Mouse (Mus musculus): Measurements from ENCODE around the gene Esyt2.

Esyt2 gene

DNA sequence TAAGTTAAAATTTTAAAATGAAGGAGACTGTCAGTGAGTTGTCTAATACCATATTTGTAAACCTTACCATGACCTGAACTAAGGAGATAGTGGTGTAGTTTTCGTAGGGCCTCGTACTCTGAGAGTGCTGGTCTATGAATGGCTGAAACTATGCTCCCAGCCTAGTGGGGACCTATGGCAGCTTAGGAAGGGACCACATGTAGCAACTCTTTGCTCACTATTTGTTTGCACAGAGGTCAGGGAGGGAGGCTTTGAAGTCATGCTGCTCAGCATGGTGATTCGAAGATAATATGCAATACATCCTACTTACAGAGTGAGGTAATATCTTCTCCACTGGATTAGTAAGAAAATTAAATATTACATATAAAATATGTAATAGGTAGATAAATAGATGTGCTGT lies 73.7 kb downstream of the Esyt2 start:
- DNase-seq (ENCODE audit: low spot score in 2 of 2): no peak

DNA sequence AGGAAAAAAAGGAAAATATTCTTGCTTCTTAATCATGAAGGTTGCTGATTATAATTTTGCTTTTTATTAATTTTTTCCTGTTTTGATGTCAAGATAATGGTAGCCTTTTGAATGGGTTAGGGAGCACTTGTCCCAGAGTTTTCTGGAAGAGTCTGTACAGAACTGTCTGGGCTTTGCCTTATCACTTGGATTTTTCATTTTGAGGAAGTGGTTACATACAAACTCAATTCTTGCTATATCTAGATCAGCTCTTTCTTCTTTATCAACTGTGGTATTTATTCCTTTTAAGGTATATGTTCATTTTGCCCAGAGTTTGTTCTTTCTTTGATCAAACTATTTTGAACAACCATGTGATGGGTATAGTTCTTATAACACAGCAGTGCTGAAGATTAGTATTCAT lies 81.1 kb downstream of the Esyt2 start:
- no peak for DNase-seq (ENCODE audit: low spot score in 2 of 2)

DNA sequence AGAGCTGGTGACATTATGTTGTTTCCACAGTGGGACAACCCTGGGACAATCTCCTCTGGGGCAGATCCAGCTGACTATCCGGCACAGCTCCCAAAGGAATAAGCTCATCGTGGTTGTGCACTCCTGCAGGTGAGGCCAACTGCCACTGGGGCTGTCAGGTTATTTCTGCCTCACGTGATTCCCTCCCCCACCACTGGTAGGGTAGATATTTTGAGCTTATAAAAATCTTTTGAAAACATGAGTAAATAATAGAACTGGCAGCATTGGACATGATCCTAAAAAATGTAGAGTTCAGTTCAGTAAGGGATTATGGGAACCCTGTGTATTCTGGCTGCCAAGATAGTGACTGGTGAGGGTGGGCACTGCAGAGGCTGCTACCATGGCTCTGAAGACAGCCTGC lies 85.9 kb downstream of the Esyt2 start:
- DNase-seq (ENCODE audit: low spot score in 2 of 2): no peak

DNA sequence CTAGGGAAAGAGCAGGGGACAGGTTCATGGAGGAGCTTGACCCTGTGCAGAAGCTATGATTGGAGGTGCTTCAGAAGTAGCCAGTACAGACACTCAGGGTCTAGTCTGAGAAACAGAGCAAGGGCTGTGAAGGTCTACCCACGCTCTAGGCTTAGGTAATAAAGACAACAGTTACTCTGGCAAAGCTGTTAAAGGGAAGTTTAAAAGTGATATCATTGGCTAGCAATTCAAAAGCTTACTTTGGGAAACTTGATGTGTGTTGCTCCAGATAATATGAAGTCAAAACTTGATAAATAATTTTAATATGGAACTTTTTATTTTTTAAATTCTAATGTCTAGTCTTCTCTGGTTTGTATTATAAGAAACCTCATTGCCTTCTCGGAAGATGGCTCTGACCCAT lies 86.3 kb downstream of the Esyt2 start:
- DNase-seq (ENCODE audit: low spot score in 2 of 2): no peak

DNA sequence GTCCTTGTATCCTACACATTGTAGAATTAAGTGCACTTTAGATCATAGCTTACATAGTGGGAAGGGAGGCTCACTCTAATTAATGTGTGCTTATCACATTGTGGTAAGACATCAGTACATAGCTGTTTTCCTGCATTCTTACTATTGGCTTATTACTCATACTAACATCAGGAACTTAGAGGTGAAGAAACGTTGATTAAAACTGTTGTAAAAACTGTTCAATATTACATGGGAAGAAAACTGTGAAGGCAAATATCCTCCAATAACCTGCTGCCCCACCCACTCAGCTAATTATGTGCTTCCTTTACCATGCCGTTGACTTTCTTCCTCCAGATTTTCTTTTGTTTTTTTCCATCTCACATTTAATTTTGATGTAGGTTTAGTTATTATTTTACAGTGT lies 87.9 kb downstream of the Esyt2 start:
- no peak for DNase-seq (ENCODE audit: low spot score in 2 of 2)

DNA sequence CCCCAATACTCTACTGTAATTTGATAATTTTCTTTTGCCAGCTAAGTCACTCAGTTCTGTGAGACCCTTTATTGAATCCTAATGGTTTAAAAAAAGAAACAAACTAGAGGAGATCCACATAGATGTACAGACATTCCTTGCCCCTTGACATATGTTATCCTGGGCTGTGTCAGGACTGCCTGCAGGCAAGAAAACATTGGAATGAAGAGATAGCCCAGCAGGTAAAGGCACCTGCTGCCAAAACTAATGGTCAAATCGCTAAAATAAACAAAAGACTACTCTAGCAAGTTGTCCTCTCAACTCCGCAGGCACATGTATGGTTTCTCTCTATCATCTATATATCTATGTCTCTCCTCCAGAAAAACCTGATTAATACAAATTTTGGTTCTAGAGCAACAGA lies 102.1 kb downstream of the Esyt2 start:
- no peak for DNase-seq (ENCODE audit: low spot score in 2 of 2)

DNA sequence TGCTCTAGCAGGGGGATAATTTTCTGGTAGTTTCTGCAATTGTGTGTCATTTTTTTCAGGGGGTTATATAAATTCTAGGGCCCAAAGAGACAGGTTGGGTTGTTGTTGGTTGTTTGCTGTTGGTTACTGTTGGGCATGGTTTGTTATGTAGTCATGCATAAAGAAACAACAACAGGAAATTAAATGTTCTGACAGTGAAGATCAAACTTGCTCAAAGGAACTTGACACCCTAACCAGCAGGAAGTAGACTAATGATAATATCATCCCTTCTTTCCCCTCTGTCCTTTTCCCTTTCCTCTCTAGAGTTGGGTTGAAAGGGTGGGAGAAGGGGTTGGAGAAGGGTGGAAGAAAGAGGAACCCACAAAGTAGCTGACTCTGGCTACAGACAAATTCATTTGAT lies 103.0 kb downstream of the Esyt2 start:
- DNase-seq (ENCODE audit: low spot score in 2 of 2): no peak

DNA sequence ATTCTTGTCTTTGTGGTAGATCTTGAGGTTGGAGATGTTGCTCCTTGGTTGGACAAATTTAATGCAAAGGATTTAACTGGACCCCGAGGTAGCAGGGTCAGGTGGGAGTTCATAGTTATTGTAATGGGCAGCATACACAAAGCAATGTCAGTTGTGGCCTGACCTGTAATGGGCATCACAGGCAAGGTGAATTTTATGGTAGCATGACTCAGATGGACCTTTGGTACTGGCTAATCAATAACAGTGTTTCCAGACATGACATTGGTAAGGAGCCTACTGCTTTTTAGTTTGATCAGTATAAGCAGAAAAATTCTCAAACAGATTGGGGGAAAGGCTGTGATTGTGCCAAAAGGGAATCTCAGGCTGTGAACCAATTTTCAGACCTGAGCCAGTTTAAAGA lies 105.8 kb downstream of the Esyt2 start:
- DNase-seq (ENCODE audit: low spot score in 2 of 2): no peak

DNA sequence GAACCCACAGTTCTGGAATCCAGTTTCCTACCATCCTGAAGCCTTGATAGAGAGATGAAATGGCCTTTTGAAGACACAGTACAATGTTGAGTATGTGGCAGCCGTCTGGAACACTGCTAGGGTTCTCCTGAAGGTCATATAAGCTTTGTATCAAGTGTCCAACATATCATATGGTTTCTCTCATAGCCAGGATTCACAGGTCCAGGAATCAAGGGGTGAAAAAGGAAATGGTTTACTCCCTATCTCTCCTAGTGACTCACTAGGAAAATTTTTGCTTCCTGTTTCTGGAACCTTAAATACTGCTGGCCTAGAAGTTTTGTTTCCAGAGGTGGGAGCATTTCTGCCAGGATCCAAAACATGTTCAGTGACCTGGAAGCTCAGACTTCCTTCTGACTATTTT lies 108.9 kb downstream of the Esyt2 start:
- no peak for DNase-seq (ENCODE audit: low spot score in 2 of 2)

DNA sequence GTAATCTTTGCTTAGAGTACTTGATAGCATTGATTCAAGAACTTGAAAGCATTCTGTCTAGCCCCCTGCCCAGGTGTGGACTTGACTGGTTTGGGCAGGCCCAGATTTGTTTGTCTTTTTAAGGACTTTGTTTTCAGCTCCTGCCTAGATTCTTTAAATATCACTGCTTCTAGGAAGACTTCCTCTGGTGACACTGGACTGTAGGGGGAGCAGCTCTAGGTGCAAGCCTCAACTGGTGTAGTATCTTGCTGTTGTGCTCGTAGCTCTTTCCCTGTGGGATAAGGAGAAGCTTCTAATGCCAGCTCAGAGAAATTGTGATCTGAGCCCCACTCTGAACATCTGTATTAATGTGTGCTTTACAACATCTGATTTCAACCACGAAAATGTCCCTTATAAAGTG lies 113.3 kb downstream of the Esyt2 start:
- DNase-seq (ENCODE audit: low spot score in 2 of 2): no peak

DNA sequence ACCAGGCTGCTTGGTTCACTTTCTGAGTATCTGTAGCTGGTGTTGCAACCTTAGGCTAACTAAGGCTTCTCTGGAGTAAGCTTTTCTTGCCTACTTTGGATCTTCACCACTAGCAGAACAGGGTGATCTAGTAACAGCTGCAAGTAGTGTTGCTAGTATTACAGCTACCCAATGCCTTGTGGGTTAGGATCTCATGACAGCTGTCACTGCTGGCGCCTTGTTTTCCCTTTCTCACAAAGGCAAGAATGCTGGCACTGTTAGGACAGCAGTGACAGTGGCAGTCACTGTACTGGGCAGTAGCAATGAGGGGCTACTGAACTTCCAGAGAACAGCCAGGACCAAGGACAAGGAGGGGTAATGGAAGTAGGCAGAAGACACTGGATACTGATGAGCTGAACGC lies 114.3 kb downstream of the Esyt2 start:
- no peak for DNase-seq (ENCODE audit: low spot score in 2 of 2)

DNA sequence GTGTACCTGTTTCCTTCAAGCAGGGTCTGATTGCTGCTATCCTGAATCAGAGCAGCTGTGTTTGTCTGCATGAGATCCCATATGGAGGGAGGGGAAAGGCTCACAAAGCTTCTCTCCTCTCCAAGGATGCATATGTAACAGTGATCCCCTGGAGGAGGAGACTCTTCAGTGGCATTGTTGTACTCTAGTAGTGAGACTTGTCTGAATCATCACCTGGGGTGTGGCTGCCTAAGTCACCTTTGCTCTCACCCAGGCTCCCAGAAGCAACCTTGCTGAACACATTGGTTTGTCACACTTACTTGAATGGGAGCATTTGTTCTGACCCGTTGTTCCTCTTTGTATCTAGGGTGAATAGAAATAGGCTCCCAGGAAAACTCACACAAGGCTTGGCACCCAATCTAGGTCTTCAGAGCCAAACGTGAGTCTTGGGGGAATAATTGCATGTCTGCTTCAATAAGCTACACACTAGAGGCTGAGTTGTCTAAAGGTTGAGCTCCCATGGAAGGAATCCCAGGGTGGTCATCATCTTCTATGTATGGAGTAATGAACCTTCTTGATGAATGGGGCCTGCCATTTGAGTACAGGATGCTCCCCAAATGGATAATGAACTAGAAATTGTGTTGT lies 115.2 kb downstream of the Esyt2 start:
- DNase-seq (ENCODE audit: low spot score in 2 of 2): no peak

DNA sequence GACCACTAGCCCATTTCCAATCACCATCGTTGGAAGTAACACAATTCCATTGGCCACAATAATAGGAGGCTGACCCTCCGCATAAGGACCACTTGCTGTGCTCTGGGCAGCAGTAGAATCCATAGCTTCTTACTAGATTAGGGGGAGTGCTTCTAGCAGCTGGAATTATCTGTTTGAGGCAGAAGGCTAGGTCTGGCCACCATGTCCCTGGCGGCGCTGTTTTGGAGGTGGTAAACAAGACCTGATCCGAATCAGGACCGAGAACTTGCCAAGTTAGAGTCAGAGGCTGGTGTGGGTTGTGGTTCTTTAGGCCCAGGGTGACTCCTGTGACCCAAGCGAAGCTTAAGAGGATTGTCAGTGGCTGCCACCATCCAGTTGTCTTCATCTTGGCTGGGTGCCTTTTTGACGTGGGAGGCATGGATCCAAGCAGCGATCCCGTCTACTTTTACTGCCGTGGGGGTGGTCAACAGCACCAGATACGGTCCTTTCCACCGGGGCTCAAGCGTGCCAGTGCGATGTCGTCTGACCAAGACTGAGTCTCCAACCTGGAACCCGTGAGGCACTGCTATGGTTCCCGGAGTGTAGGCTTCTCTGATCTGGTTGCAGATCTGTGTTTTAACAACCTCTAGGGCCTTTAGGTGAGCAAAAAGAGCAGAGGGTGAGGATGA lies 123.2 kb downstream of the Esyt2 start:
- DNase-seq (ENCODE audit: low spot score in 2 of 2): no peak

DNA sequence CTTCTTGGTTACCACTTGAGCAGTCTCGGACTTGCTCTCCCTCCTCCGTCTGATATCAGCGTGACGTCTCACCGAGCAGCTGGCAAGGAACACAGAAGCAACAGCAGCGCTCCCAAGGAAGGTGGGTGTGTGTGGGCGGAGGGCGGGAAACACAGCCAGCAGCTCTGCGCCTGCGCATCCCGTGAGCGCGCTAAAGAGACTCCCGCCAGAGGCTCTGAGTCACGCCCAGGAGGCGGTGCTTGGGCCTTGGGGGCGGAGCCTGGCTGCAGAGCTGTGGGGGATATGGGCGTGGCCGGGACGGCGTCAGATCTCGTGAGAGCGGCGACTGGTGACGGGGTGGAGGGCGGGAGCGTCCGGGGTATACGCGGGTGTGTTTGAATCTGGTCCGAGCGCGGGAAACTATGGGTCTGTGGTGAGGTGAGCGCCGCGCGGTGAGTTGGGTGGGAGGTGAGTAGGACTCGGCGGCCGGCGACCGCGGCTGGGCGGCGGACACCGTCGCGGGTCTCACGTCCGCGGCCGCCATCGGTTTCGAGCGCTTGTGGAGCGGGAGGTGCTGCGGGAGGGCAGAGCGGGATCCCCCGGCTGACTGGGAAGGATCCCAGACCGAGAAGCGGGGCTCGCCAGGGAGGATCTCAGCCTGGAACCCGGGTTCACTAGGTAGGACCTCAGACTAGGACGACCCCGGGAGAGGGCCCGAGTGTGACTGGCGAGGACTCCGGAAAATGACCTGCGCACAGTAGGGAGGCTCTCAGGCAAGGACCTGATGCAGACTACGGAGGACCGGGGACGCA lies 124.2 kb downstream of the Esyt2 start, which contains the start of gene Ncapg2:
TSS of gene Ncapg2 (plus strand) at position 358 of the 791 bp plus-strand sequence.
- peak; percentile 94 to 98 for DNase-seq (ENCODE audit: low spot score in 2 of 2)

DNA sequence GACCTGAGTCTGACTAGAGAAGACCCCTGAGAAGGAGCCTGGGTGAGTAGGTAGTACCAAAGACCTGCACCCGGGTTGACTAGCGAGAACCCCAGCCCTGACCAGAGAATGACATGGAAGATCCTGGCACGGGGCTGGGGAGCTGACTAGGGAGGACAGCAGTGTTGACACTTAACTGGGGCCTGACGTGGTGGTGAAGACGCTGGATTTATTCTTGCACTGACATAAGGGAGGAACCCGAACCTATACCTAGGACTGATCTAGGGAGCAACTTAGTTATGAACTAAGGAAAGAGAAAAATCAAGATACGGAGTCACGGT lies 124.8 kb downstream of the Esyt2 start:
- no peak for DNase-seq (ENCODE audit: low spot score in 2 of 2)

DNA sequence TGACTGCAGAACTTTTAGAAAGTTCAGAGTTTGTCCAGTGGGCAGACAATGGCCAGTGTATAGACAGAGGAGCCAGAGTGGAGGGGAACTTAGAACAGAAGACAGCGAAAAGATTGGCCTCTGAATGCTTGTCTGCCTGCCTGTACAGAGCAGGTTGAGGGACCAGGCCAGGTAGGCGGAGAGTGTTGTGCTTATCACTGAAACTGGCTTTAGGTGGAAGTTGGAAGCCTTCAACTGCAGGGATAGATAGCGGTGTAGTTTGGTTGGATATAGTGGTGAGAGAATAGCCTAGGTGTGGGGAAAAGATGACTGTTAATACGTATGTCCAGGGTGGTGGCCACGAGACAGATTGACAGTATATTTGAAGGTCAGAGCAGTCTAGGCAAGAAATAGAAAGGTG lies 126.9 kb downstream of the Esyt2 start:
- DNase-seq (ENCODE audit: low spot score in 2 of 2): no peak

DNA sequence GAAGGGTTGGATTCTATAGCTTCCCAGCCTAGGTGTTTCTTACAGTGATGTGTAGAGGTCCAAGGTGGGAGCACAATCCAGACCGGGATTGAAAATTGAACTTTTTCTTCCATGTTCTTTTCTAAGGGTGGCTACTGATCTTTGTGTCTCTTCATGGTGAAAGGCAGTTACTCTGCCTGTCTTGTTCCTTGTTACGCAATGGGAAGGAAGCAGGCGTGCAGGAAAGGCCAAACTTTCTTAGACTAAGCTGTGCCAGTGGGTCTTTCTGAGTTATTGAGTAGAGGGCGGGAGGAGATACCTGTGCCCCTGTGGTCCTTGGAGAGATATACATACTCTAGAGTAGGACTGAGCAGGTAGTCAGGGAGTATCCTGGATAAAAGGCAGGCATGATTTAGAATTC lies 133.9 kb downstream of the Esyt2 start:
- DNase-seq (ENCODE audit: low spot score in 2 of 2): no peak

DNA sequence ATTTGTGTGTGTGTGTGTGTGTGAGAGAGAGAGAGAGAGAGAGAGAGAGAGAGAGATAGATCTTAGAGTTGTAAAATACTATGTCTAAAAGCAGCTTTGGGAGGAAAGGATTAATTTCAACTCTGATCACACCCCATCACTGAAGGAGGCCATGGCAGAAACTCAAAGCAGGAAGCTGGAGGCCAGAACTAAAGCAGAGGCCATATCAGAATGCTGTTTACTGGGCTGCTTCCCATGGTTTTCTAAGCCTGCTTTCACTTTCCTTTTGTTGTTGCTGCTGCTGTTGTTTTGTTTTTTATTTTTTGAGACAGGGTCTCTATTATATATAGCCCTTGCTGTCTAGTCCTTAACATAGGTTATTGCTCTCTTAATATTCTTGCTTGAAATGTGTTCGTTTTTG lies 135.5 kb downstream of the Esyt2 start:
- no peak for DNase-seq (ENCODE audit: low spot score in 2 of 2)

DNA sequence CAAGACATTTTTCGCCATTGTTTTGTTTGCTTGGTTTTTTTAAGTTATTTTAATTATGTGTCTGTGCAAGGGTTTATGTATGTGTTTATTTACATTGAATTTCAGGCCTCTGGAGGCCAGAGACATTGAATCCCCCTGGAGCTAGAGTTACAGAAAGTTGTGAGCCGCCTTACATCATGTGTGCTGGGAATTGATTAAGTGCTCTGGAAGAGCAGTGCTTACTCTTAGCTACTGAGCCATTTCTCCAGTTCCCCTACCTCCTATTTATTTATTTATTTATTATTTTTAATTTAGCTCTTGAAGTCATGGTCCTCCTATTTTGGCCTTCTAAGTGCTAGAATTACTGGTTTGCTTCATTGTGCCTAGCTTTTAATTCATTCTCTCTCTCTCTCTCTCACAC lies 140.7 kb downstream of the Esyt2 start:
- DNase-seq (ENCODE audit: low spot score in 2 of 2): no peak

DNA sequence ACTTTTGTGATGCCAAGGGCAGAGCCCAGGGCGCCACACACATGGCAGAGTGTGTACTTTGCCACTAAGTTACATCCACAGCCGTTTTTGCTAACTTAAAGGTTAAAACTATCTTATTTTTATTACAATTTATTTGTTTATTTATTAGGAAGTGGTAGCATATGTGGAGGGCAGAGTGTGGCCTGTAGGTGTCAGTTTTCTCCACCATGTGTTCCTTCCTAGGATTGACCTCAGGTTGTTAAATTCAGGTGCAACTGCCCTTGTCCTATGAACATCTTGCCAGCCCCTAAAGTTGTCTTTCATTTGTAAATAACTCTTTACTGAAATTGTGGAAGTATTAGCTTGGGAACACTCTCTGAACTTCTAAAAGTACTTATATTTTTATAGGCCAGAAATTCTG lies 144.4 kb downstream of the Esyt2 start:
- DNase-seq (ENCODE audit: low spot score in 2 of 2): no peak

DNA sequence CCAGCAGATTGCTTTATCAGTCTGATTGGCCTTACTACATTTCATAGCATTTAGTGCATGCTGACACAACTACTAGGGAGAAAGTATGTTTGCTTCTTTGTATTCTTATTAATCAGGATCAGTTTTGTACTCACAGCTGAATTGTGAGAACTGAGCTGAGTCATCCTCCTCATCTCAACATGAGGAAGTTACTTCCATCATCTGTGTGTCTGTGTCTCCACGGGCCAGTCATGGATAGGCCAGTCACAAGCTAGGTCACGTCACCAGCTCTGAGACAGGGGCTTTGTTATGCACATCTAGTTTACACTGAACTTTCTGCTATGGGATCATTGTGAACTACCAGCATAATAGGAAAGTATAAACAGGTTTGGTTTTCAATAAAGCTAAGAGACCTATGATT lies 152.7 kb downstream of the Esyt2 start:
- DNase-seq (ENCODE audit: low spot score in 2 of 2): no peak

DNA sequence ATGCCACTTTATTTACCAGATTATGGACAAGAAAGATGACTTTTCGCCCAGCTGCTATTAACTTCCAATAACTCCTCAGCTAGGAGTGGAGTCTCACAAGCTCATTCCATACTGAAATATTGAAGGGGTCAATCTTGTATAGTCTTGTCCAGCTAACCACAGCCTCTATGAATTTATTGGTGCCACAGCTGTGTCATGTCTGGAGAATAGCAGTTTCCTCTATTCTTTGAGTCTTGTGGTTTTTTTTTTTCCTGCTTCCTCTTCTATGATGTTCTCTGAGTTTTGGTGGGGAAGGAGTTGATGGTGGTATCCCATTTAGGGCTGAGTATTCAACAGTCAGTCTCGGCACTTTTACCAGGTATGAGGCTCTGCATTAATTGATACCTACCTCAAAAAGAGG lies 154.2 kb downstream of the Esyt2 start:
- no peak for DNase-seq (ENCODE audit: low spot score in 2 of 2)

DNA sequence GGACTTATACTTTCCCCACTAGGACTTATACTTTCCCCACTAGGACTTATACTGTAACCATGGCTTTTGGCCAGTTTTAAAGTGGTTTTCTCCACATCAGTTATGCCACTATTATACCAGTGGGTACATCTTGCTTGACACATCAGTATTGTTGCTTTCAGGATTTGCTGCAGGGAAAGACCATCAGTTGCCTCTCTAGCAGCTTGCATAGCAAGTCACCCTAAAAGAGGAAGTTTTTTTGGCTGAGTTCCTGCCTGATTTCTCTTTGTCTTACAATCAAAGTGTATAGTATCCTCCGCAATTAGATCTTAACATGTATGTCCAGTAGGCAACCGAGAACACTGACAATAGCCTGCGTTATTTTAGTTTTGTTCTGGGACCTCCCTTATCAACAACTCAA lies 155.1 kb downstream of the Esyt2 start:
- DNase-seq (ENCODE audit: low spot score in 2 of 2): no peak

All from left cerebral cortex, adult 9 months (tissue).